Mouse (Mus musculus) hindlimb bud, embryonic 11.5 days (tissue): Measurements from ENCODE around the gene Olfr250.
"Not testable (repeated sequence)": the region's sequence is repeated elsewhere in the genome, so short reads cannot be mapped to it uniquely, and the experiment has no call there.

ENCODE experiments used
- DNase-seq: peaks from one replicate; pipeline ENCODE4 v3.0.0-alpha.2; 2012; ENCODE audit warnings: low read depth, low spot score; ENCODE audit errors: extremely low spot score

Gene Olfr250

GRCm38 (mm10) chr9:38366596-38366995 is at the start of gene Olfr250:
Gene Olfr250, plus strand, starts transcription at chr9:38366896.
- no peak for DNase-seq

DNA sequence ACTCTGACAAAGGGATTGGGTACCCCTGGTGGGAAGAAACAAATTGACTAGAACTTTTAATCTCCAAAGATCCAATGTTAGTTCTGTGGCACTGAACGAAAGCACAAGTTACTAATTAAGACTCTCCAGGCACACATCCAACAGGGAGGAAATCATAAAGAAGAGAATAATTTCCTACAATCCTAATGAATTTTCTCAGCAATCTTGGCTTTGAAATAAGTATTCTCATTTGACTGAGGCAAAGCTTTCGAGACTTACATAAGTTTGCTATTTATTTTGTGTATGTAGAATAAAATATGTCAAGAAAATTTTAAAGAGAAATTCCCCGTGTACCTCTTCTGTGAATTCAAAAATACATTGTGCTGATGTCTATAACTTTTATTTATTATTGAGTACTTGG is 37.9 kb upstream of the Olfr250 start, which contains the start of gene Olfr25:
Gene Olfr25, plus strand, starts transcription at position 301 of the 400 bp plus-strand sequence.
- DNase-seq, result no peak

DNA sequence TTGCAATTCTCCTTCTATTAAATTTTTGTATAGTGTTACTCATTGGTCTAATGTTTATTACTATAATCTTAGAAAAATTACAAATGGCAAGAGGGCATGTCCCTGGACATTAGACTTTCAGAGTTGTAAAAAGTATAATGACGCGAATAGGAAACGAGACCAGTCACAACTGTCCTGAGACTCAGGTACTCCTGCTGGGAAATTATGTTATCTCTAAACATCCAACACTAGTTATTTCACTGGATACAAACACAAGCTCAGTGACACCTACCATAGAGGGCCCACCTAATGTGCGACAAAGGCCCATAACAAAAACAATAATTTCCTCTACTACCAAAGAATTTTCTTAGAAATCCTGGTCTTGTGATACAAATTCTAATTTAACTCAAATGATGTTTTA is 18.6 kb upstream of the Olfr250 start, which contains the start of gene Olfr898:
Gene Olfr898, plus strand, starts transcription at position 301 of the 400 bp plus-strand sequence.
- no peak for DNase-seq

- no peak for DNase-seq
These were observed 10.1 kb downstream of the Olfr250 start, which contains the start of gene Olfr251 for GRCm38 (mm10) chr9:38376786-38377185. Gene Olfr251, plus strand, starts transcription at chr9:38377086.

DNA sequence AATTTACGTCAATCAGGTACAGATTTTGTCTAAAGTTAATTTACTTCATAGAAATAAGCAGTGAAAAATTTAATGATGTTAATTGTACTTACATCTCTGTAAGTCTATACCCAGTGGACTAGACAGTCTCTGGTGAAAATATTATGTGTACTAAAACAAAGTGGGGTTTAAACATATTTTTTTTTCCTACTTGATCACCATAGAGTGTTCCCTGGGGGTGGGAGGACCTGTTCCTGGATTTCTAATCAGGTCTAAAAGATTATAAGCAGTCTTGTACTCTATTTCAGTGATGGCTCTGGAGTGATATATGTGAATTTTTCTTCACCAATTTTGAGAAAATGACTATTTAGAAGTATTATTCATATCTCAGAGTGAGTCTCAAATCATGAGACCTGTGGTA is 34.7 kb downstream of the Olfr250 start, which contains the start of gene Olfr147:
Gene Olfr147, plus strand, starts transcription at position 301 of the 400 bp plus-strand sequence.
- no peak for DNase-seq

DNA sequence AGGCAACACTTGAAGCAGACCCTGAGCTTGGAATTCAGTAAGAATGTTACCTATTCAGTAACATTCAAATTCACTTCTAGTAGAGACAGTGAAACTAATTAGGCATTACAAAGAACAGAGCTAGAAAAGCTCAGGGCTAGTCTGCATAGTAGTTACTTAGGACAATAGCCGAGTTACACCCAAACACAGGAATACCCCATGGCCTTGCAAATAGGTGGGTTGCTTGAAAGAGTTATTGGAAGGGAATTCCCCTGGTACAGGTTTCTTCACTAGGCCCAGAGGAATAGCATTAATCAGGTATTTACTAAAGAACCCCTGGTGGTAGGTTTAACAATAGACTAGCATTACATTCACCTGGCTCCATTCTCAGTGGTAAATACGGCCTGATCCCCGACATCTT is 40.8 kb downstream of the Olfr250 start:
- DNase-seq, result not testable (repeated sequence)

- not testable (repeated sequence) for DNase-seq
These were observed 46.8 kb downstream of the Olfr250 start for GRCm38 (mm10) chr9:38413502-38413901.
